11 mouse cellular contexts compared by ENCODE assay signal in the genomic region with DNA sequence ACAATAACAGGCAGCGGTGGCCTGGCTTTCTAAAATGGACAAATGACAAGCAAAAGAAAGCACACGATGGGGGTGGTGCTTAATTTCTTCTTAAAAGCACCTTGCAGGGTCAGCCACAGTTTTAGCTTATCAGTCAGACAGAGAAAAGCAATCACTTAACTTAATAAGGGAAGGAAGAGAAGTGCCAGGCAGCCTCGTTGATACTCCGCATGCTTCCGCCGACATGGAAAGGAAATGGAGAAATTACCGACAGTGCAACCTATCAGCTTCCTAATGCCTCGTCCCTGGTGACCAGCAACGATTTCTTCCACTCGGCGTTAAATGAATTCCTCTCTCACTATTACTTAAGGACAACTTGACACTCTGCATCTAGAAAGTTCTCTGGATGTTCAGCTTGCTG.
A peak's percentile ranks its signal among the peaks of the same experiment; 100 is the strongest.
DNase-seq lines count a peak whose midpoint lies in the region; ATAC-seq lines count a peak whose summit lies in the region.
"Had no signal": no experiment of that assay in that cellular context is flagged by ENCODE, and none has a peak within 500 bp of the region (broad histone marks: within the 10 kb centered on the region; RNA-seq: fewer than 3 reads in every experiment).

No protein-coding gene starts in this region.

- H3K4me2 ChIP-seq in heart, embryonic 16.5 days (ENCODE audit: low read depth, low read length), result peak overlapping the region; percentile 33
- H3K4me2 ChIP-seq in neural tube, embryonic 13.5 days, result no peak overlapping the region
- no peak overlapping the region for H3K4me2 ChIP-seq in limb, embryonic 12.5 days

- 21% methylated on average over 11 of the region's 11 CpGs for WGBS in heart, embryonic 16.5 days
- WGBS in neural tube, embryonic 13.5 days, result 47% methylated on average over 11 of the region's 11 CpGs
- 39% methylated on average over 11 of the region's 11 CpGs for WGBS in limb, embryonic 12.5 days

- ATAC-seq in heart, embryonic 16.5 days (replicated peaks; ENCODE audit: extremely low read depth, insufficient read depth, low FRiP score), result no peak
- ATAC-seq in neural tube, embryonic 13.5 days (ENCODE audit: low read depth), result no peak
- ATAC-seq in limb, embryonic 12.5 days (ENCODE audit: insufficient number of reproducible peaks, insufficient read depth, low FRiP score, low TSS enrichment, low read depth), result no peak

- no peaks in the 10 kb centered on the region for H3K9me3 ChIP-seq in heart, embryonic 16.5 days (replicated peaks; ENCODE audit: control insufficient read depth, low read length)
- no peaks in the 10 kb centered on the region for H3K9me3 ChIP-seq in neural tube, embryonic 13.5 days
- no peaks in the 10 kb centered on the region for H3K9me3 ChIP-seq in limb, embryonic 12.5 days

- H3K36me3 ChIP-seq in heart, embryonic 16.5 days (ENCODE audit: control insufficient read depth, insufficient read depth), result no peaks in the 10 kb centered on the region
- H3K36me3 ChIP-seq in neural tube, embryonic 13.5 days, result no peaks in the 10 kb centered on the region
- no peaks in the 10 kb centered on the region for H3K36me3 ChIP-seq in limb, embryonic 12.5 days

- intact Hi-C loops in heart, postnatal 14 days (cut with DNase I), result no loop called here

- H3K27me3 ChIP-seq in heart, embryonic 16.5 days (ENCODE audit: control insufficient read depth, insufficient read depth, low read length), result no peaks in the 10 kb centered on the region
- H3K27me3 ChIP-seq in neural tube, embryonic 13.5 days, result no peaks in the 10 kb centered on the region
- H3K27me3 ChIP-seq in limb, embryonic 12.5 days, result 0 out of 2 replicates have a peak, but pooled peaks cover 4% of the 10 kb centered on the region

- peak overlapping the region; percentile 21; the same call in 1 of the 2 replicates for H3K9ac ChIP-seq in heart, embryonic 16.5 days (ENCODE audit: low read length)
- 0 out of 2 replicates have a peak overlapping the region, but pooled peaks have one; percentile 17 for H3K9ac ChIP-seq in neural tube, embryonic 13.5 days
- 0 out of 2 replicates have a peak overlapping the region, but pooled peaks have one; percentile 18 for H3K9ac ChIP-seq in limb, embryonic 12.5 days (replicated peaks)

- H3K4me3 ChIP-seq in heart, embryonic 16.5 days (ENCODE audit: low read length), result no peak overlapping the region
- no peak overlapping the region for H3K4me3 ChIP-seq in neural tube, embryonic 13.5 days
- H3K4me3 ChIP-seq in limb, embryonic 12.5 days (replicated peaks), result no peak overlapping the region

- peaks cover 19% of the 10 kb centered on the region for H3K4me1 ChIP-seq in heart, embryonic 16.5 days (ENCODE audit: control insufficient read depth, insufficient read depth, low read length)
- peaks cover 55% of the 10 kb centered on the region for H3K4me1 ChIP-seq in neural tube, embryonic 13.5 days (replicated peaks)
- H3K4me1 ChIP-seq in limb, embryonic 12.5 days (replicated peaks), result peaks cover 76% of the 10 kb centered on the region

- H3K27ac ChIP-seq in heart, embryonic 16.5 days (ENCODE audit: low read length), result no peak overlapping the region
- peak overlapping the region; percentile 49; the same call in 1 of the 2 replicates for H3K27ac ChIP-seq in neural tube, embryonic 13.5 days (replicated peaks)
- 0 out of 2 replicates have a peak overlapping the region, but pooled peaks have one; percentile 5 for H3K27ac ChIP-seq in limb, embryonic 12.5 days

- DNase-seq in heart, postnatal 14 days, result no peak
- no peak for DNase-seq in neural tube, embryonic 10.5 days (ENCODE audit: extremely low spot score, low spot score)
- no peak for DNase-seq in layer of hippocampus, adult 9-11 months
- no peak for DNase-seq in spleen, postnatal 10 days (ENCODE audit: low spot score in 2 of 2)
- DNase-seq: adrenal gland, postnatal 25 days; cerebellum, adult 11 months; kidney, postnatal 25 days; thymus, postnatal 14 days had no signal
